Mouse (Mus musculus) olfactory bulb, adult 2 months (tissue): ENCODE data around the gene Cpsf7.

Experiments used
- CTCF ChIP-seq: fragments of 200-500 bp; IDR thresholded peaks from 2 replicates; pipeline ENCODE4 v1.5.1; 2012; ENCODE audit warnings: low read depth, mild to moderate bottlenecking, low read length, moderate library complexity; ENCODE audit not compliant: insufficient read depth
- POLR2A ChIP-seq: fragments of 200-500 bp; IDR thresholded peaks from 2 replicates; pipeline ENCODE4 v1.6.1; 2012; ENCODE audit warnings: mild to moderate bottlenecking, low read depth, low read length, moderate library complexity; ENCODE audit not compliant: insufficient read depth

DNA sequence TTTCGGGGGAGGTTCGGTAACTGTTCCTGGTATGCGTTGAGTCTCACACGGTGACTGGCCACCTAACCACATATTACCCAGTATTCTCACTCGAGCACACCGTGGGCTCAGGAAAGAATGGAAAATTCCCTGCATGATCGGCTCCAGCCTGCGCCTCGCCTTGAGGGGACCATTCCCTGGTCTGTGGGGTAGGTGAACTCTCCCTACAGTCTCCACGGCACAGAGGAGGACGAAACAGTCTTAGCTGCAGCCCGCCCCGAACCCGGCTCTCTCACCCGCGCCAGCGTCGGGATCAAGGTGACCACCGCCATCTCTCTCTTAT, 321 bp upstream of the Cpsf7 start:
- TF ChIP-seq POLR2A (no peak; the same call in 1 of the 2 replicates), CTCF (no peak)
